Mouse (Mus musculus) gastrocnemius, adult 2 months (tissue): ENCODE measurements around the gene Esyt2. TPM values are rescaled to one million over a fixed set of nuclear protein-coding genes. Genes with fewer than 3 reads are reported as not detected.

ENCODE experiments used
- DNase-seq: peaks from one replicate; pipeline ENCODE4 v3.0.0; 2022
- H3K27ac ChIP-seq: fragments of 200-600 bp; 2 replicates; pipeline ENCODE4 v1.8.1; 2022; ENCODE audit warnings: mild to moderate bottlenecking
- H3K4me3 ChIP-seq: fragments of 200-600 bp; 2 replicates; pipeline ENCODE4 v1.8.1; 2022; ENCODE audit warnings: mild to moderate bottlenecking, moderate library complexity
- CTCF ChIP-seq: fragments of 200-600 bp; IDR thresholded peaks from 2 replicates; pipeline ENCODE4 v1.8.1; 2022; ENCODE audit warnings: antibody characterized with exemption, mild to moderate bottlenecking, moderate library complexity
- intact Hi-C: fragments of 180-260 bp; cut with DNase I; formaldehyde crosslinking; loops from one replicate; pipeline ENCODE4 v1.15.1; 2025
- total RNA-seq, 2 experiments: library from RNA; stranded (reverse); gene quantifications; 2 replicates each; pipeline ENCODE4 v1.2.3; 2021

The Esyt2 gene
- total RNA-seq, 2 experiments from 2014 or later, result 28.2 to 28.9 TPM

- intact Hi-C loops, result no loop called here
- H3K27ac ChIP-seq, result no peak overlapping the region
- no peak overlapping the region for H3K4me3 ChIP-seq
- no peak for DNase-seq
- no peak for TF ChIP-seq CTCF
Observed at GRCm38 (mm10) chr12:116395312-116395711, 114.3 kb downstream of the Esyt2 start.

GRCm38 (mm10) chr12:116396072-116396695 lies 115.2 kb downstream of the Esyt2 start:
- Histone ChIP-seq H3K27ac (no peak overlapping the region), H3K4me3 (no peak overlapping the region)
- no peak for TF ChIP-seq CTCF
- DNase-seq, result no peak
- intact Hi-C loops, result no loop called here

DNA sequence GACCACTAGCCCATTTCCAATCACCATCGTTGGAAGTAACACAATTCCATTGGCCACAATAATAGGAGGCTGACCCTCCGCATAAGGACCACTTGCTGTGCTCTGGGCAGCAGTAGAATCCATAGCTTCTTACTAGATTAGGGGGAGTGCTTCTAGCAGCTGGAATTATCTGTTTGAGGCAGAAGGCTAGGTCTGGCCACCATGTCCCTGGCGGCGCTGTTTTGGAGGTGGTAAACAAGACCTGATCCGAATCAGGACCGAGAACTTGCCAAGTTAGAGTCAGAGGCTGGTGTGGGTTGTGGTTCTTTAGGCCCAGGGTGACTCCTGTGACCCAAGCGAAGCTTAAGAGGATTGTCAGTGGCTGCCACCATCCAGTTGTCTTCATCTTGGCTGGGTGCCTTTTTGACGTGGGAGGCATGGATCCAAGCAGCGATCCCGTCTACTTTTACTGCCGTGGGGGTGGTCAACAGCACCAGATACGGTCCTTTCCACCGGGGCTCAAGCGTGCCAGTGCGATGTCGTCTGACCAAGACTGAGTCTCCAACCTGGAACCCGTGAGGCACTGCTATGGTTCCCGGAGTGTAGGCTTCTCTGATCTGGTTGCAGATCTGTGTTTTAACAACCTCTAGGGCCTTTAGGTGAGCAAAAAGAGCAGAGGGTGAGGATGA lies 123.2 kb downstream of the Esyt2 start:
- no peak for TF ChIP-seq CTCF
- intact Hi-C loops, result no loop called here
- Histone ChIP-seq H3K27ac (no peak overlapping the region; the same call in 1 of the 2 replicates), H3K4me3 (peak overlapping the region; percentile 98)
- peak; percentile 20 for DNase-seq

GRCm38 (mm10) chr12:116405045-116405835 lies 124.2 kb downstream of the Esyt2 start, which contains the start of gene Ncapg2:
Gene Ncapg2, plus strand, starts transcription at chr12:116405402.
- Histone ChIP-seq H3K4me3 (peak within 1 kb of the TSS; percentile 98), H3K27ac (peak within 1 kb of the TSS; percentile 76)
- DNase-seq, result peak; percentile 99
- TF ChIP-seq CTCF, result no peak
- intact Hi-C loops, result loop anchor here (5.0 kb wide), 2 partner anchors 123 to 358 kb away; partner anchors contain the start of genes Esyt2 and Zfp386

- Histone ChIP-seq H3K27ac (peak overlapping the region; percentile 76), H3K4me3 (peak overlapping the region; percentile 98)
- intact Hi-C loops, result loop anchor here (5.0 kb wide), 2 partner anchors 123 to 358 kb away; partner anchors contain the start of genes Esyt2 and Zfp386
- no peak for TF ChIP-seq CTCF
- peak; percentile 27 for DNase-seq
Observed at GRCm38 (mm10) chr12:116405836-116406155, 124.8 kb downstream of the Esyt2 start.

DNA sequence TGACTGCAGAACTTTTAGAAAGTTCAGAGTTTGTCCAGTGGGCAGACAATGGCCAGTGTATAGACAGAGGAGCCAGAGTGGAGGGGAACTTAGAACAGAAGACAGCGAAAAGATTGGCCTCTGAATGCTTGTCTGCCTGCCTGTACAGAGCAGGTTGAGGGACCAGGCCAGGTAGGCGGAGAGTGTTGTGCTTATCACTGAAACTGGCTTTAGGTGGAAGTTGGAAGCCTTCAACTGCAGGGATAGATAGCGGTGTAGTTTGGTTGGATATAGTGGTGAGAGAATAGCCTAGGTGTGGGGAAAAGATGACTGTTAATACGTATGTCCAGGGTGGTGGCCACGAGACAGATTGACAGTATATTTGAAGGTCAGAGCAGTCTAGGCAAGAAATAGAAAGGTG lies 126.9 kb downstream of the Esyt2 start:
- no peak overlapping the region for H3K27ac ChIP-seq
- no peak for TF ChIP-seq CTCF
- intact Hi-C loops, result loop anchor here (5.0 kb wide), 2 partner anchors 126 to 361 kb away; partner anchors contain the start of genes Esyt2 and Zfp386
- no peak overlapping the region for H3K4me3 ChIP-seq
- no peak for DNase-seq

DNA sequence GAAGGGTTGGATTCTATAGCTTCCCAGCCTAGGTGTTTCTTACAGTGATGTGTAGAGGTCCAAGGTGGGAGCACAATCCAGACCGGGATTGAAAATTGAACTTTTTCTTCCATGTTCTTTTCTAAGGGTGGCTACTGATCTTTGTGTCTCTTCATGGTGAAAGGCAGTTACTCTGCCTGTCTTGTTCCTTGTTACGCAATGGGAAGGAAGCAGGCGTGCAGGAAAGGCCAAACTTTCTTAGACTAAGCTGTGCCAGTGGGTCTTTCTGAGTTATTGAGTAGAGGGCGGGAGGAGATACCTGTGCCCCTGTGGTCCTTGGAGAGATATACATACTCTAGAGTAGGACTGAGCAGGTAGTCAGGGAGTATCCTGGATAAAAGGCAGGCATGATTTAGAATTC lies 133.9 kb downstream of the Esyt2 start:
- no peak for DNase-seq
- H3K4me3 ChIP-seq, result no peak overlapping the region
- intact Hi-C loops, result no loop called here
- H3K27ac ChIP-seq, result no peak overlapping the region
- TF ChIP-seq CTCF, result no peak

- no peak for TF ChIP-seq CTCF
- DNase-seq, result no peak
- Histone ChIP-seq H3K27ac (no peak overlapping the region), H3K4me3 (no peak overlapping the region)
- intact Hi-C loops, result no loop called here
Observed at GRCm38 (mm10) chr12:116416514-116416913, 135.5 kb downstream of the Esyt2 start.

GRCm38 (mm10) chr12:116421656-116422055 lies 140.7 kb downstream of the Esyt2 start:
- no peak for DNase-seq
- no peak overlapping the region for H3K27ac ChIP-seq
- no peak overlapping the region for H3K4me3 ChIP-seq
- TF ChIP-seq CTCF, result no peak
- intact Hi-C loops, result no loop called here

DNA sequence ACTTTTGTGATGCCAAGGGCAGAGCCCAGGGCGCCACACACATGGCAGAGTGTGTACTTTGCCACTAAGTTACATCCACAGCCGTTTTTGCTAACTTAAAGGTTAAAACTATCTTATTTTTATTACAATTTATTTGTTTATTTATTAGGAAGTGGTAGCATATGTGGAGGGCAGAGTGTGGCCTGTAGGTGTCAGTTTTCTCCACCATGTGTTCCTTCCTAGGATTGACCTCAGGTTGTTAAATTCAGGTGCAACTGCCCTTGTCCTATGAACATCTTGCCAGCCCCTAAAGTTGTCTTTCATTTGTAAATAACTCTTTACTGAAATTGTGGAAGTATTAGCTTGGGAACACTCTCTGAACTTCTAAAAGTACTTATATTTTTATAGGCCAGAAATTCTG lies 144.4 kb downstream of the Esyt2 start:
- no peak overlapping the region for H3K27ac ChIP-seq
- intact Hi-C loops, result no loop called here
- TF ChIP-seq CTCF, result no peak
- DNase-seq, result no peak
- no peak overlapping the region for H3K4me3 ChIP-seq

DNA sequence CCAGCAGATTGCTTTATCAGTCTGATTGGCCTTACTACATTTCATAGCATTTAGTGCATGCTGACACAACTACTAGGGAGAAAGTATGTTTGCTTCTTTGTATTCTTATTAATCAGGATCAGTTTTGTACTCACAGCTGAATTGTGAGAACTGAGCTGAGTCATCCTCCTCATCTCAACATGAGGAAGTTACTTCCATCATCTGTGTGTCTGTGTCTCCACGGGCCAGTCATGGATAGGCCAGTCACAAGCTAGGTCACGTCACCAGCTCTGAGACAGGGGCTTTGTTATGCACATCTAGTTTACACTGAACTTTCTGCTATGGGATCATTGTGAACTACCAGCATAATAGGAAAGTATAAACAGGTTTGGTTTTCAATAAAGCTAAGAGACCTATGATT lies 152.7 kb downstream of the Esyt2 start:
- Histone ChIP-seq H3K27ac (no peak overlapping the region), H3K4me3 (no peak overlapping the region)
- intact Hi-C loops, result no loop called here
- no peak for DNase-seq
- no peak for TF ChIP-seq CTCF

DNA sequence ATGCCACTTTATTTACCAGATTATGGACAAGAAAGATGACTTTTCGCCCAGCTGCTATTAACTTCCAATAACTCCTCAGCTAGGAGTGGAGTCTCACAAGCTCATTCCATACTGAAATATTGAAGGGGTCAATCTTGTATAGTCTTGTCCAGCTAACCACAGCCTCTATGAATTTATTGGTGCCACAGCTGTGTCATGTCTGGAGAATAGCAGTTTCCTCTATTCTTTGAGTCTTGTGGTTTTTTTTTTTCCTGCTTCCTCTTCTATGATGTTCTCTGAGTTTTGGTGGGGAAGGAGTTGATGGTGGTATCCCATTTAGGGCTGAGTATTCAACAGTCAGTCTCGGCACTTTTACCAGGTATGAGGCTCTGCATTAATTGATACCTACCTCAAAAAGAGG lies 154.2 kb downstream of the Esyt2 start:
- intact Hi-C loops, result no loop called here
- no peak overlapping the region for H3K27ac ChIP-seq
- no peak for TF ChIP-seq CTCF
- no peak for DNase-seq
- no peak overlapping the region for H3K4me3 ChIP-seq

- H3K27ac ChIP-seq, result no peak overlapping the region
- TF ChIP-seq CTCF, result no peak
- no peak overlapping the region for H3K4me3 ChIP-seq
- intact Hi-C loops, result no loop called here
- no peak for DNase-seq
Observed at GRCm38 (mm10) chr12:116436125-116436524, 155.1 kb downstream of the Esyt2 start.
